Mouse (Mus musculus): Measurements from ENCODE around the gene Itga9. TPM values are rescaled to one million over a fixed set of nuclear protein-coding genes. Genes with fewer than 3 reads are reported as not detected.

Gene Itga9
- polyA plus RNA-seq (2015; fragmentation: Nextera tagmentation; extraction: Ambion mirVana): 5.9 and 6.2 TPM in 2 replicates

- Histone ChIP-seq H3K36me3 (ENCODE audit: control insufficient read depth, insufficient read depth) (no peaks in the 10 kb centered on the region), H3K9me3 (ENCODE audit: control insufficient read depth) (no peaks in the 10 kb centered on the region), H3K4me1 (replicated peaks; ENCODE audit: control insufficient read depth, insufficient read depth, low read length) (no peaks in the 10 kb centered on the region), H3K9ac (ENCODE audit: low read depth, low read length) (peak within 1 kb of the TSS; percentile 59), H3K4me3 (ENCODE audit: low read depth, low read length) (peak within 1 kb of the TSS; percentile 66), H3K4me2 (replicated peaks; ENCODE audit: low read depth) (peak within 1 kb of the TSS; percentile 85), H3K27ac (ENCODE audit: low read depth, low read length) (0 out of 2 replicates have a peak within 1 kb of the TSS, but pooled peaks have one; percentile 16), H3K27me3 (replicated peaks; ENCODE audit: control insufficient read depth, insufficient read depth, low read length) (0 out of 2 replicates have a peak, but pooled peaks cover 2% of the 10 kb centered on the region)
- peak; percentile 68 for ATAC-seq
- peak; percentile 80 for TF ChIP-seq CTCF (IDR thresholded peaks at IDR 0.05; ENCODE audit: low read depth)
- WGBS: 11% methylated on average over 42 of the region's 42 CpGs
Measured at GRCm38 (mm10) chr9:118606148-118606816, at the start of gene Itga9. TSS of gene Itga9 (plus strand) at chr9:118606690.

DNA sequence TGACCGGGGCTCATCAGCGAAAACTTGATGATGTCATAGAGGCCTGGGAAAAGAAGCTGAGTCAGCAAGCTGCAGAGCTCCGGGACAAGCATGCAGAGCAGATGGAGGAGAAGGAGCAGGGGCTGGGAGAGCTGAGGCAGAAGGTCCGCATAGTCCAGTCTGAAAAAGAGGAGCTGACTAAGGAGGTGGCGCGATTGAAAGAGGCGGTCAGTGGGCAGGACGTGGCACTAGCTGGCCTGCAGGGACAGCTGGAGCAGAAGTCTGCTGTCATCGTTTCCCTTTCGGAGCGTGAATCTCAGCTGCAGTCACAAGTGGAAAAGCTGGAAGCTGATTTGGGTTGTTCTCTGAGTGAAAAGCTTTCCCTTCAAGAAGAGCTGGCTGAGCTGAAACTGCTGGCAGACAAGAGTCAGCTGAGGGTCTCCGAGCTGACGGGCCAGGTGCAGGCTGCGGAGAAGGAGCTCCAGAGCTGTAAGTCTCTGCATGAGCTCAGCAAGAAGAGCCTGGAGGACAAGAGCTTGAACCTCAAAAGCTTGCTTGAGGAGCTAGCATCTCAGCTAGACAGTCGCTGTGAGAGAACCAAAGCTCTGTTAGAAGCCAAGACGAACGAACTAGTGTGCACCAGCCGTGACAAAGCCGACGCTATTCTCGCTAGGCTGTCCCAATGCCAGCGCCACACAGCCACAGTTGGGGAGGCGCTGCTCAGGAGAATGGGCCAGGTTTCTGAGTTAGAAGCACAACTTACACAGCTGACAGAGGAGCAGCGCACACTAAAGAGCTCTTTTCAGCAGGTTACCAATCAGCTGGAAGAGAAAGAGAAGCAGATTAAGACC lies 49.3 kb upstream of the Itga9 start:
- WGBS: 83% methylated on average over 24 of the region's 24 CpGs
- no peak for ATAC-seq
- no peaks in the 10 kb centered on the region for H3K4me1 ChIP-seq (replicated peaks; ENCODE audit: control insufficient read depth, insufficient read depth, low read length)
- TF ChIP-seq CTCF (IDR thresholded peaks at IDR 0.05; ENCODE audit: low read depth): no peak
- no peaks in the 10 kb centered on the region for H3K9me3 ChIP-seq (ENCODE audit: control insufficient read depth)
- H3K27ac ChIP-seq (ENCODE audit: low read depth, low read length): no peak overlapping the region
- H3K4me2 ChIP-seq (replicated peaks; ENCODE audit: low read depth): no peak overlapping the region
- H3K27me3 ChIP-seq (replicated peaks; ENCODE audit: control insufficient read depth, insufficient read depth, low read length): no peaks in the 10 kb centered on the region
- H3K9ac ChIP-seq (ENCODE audit: low read depth, low read length): no peak overlapping the region
- H3K4me3 ChIP-seq (ENCODE audit: low read depth, low read length): no peak overlapping the region
- H3K36me3 ChIP-seq (ENCODE audit: control insufficient read depth, insufficient read depth): peaks cover 92% of the 10 kb centered on the region

DNA sequence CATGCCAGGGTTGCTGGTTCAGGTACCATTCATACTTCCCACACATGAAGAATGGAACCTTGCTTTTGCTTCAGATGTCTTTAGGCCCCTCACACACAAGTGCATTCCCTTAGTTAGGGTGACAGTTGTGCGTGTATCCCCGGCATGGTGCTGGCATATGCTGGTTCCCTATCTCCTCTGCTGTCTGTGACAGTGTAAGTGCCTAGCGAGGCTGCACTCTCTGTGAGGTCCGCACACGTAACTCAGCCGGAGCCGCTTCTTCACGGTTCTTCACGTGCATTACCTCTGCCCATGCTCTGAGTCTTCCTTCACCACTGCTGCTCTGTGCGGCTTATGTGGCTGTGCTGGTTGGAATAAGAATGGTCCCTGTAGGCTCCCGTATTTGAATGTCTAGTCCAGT lies 43.1 kb upstream of the Itga9 start:
- H3K36me3 ChIP-seq (ENCODE audit: control insufficient read depth, insufficient read depth): peaks cover 97% of the 10 kb centered on the region
- no peak overlapping the region for H3K4me2 ChIP-seq (replicated peaks; ENCODE audit: low read depth)
- H3K27me3 ChIP-seq (replicated peaks; ENCODE audit: control insufficient read depth, insufficient read depth, low read length): no peaks in the 10 kb centered on the region
- no peak overlapping the region for H3K9ac ChIP-seq (ENCODE audit: low read depth, low read length)
- no peaks in the 10 kb centered on the region for H3K9me3 ChIP-seq (ENCODE audit: control insufficient read depth)
- H3K27ac ChIP-seq (ENCODE audit: low read depth, low read length): no peak overlapping the region
- ATAC-seq: no peak
- WGBS: 92% methylated on average over 11 of the region's 11 CpGs
- H3K4me1 ChIP-seq (replicated peaks; ENCODE audit: control insufficient read depth, insufficient read depth, low read length): no peaks in the 10 kb centered on the region
- no peak overlapping the region for H3K4me3 ChIP-seq (ENCODE audit: low read depth, low read length)
- TF ChIP-seq CTCF (IDR thresholded peaks at IDR 0.05; ENCODE audit: low read depth): no peak

- no peak overlapping the region for H3K27ac ChIP-seq (ENCODE audit: low read depth, low read length)
- no peaks in the 10 kb centered on the region for H3K9me3 ChIP-seq (ENCODE audit: control insufficient read depth)
- no peaks in the 10 kb centered on the region for H3K4me1 ChIP-seq (replicated peaks; ENCODE audit: control insufficient read depth, insufficient read depth, low read length)
- peaks cover 93% of the 10 kb centered on the region for H3K36me3 ChIP-seq (ENCODE audit: control insufficient read depth, insufficient read depth)
- H3K4me3 ChIP-seq (ENCODE audit: low read depth, low read length): no peak overlapping the region
- 88% methylated on average over 7 of the region's 7 CpGs for WGBS
- TF ChIP-seq CTCF (IDR thresholded peaks at IDR 0.05; ENCODE audit: low read depth): no peak
- no peak overlapping the region for H3K4me2 ChIP-seq (replicated peaks; ENCODE audit: low read depth)
- H3K27me3 ChIP-seq (replicated peaks; ENCODE audit: control insufficient read depth, insufficient read depth, low read length): no peaks in the 10 kb centered on the region
- ATAC-seq: no peak
- no peak overlapping the region for H3K9ac ChIP-seq (ENCODE audit: low read depth, low read length)
Measured at GRCm38 (mm10) chr9:118563866-118564265, 42.6 kb upstream of the Itga9 start.

GRCm38 (mm10) chr9:118564696-118565095 lies 41.8 kb upstream of the Itga9 start:
- H3K4me1 ChIP-seq (replicated peaks; ENCODE audit: control insufficient read depth, insufficient read depth, low read length): no peaks in the 10 kb centered on the region
- no peak overlapping the region for H3K4me3 ChIP-seq (ENCODE audit: low read depth, low read length)
- no peak overlapping the region for H3K4me2 ChIP-seq (replicated peaks; ENCODE audit: low read depth)
- H3K9ac ChIP-seq (ENCODE audit: low read depth, low read length): no peak overlapping the region
- H3K27ac ChIP-seq (ENCODE audit: low read depth, low read length): no peak overlapping the region
- H3K9me3 ChIP-seq (ENCODE audit: control insufficient read depth): no peaks in the 10 kb centered on the region
- TF ChIP-seq CTCF (IDR thresholded peaks at IDR 0.05; ENCODE audit: low read depth): no peak
- 93% methylated on average over 16 of the region's 16 CpGs for WGBS
- no peaks in the 10 kb centered on the region for H3K27me3 ChIP-seq (replicated peaks; ENCODE audit: control insufficient read depth, insufficient read depth, low read length)
- peaks cover 93% of the 10 kb centered on the region for H3K36me3 ChIP-seq (ENCODE audit: control insufficient read depth, insufficient read depth)
- no peak for ATAC-seq

DNA sequence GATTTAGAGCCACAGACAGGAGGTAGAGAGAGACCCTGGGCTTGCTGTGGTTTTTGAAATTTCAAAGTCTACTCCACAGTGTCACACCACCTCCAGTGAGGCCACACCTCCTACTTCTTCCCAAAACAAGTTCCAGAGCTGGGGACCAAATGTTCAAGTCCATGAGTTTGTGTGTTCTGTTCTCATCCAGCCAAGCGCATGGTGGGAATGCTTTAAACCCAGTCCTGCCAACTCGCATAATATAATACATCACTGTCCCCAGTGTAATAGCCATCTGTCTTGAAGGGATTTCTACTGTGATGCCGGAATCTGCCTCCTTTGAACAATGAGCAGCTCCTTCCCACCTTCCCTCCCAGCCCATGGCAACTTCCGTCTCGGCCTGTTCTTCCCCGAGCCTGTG lies 37.2 kb upstream of the Itga9 start:
- no peak for ATAC-seq
- H3K27ac ChIP-seq (ENCODE audit: low read depth, low read length): no peak overlapping the region
- H3K9ac ChIP-seq (ENCODE audit: low read depth, low read length): no peak overlapping the region
- no peak for TF ChIP-seq CTCF (IDR thresholded peaks at IDR 0.05; ENCODE audit: low read depth)
- 88% methylated on average over 6 of the region's 6 CpGs for WGBS
- no peaks in the 10 kb centered on the region for H3K27me3 ChIP-seq (replicated peaks; ENCODE audit: control insufficient read depth, insufficient read depth, low read length)
- H3K4me2 ChIP-seq (replicated peaks; ENCODE audit: low read depth): no peak overlapping the region
- H3K9me3 ChIP-seq (ENCODE audit: control insufficient read depth): no peaks in the 10 kb centered on the region
- no peak overlapping the region for H3K4me3 ChIP-seq (ENCODE audit: low read depth, low read length)
- H3K36me3 ChIP-seq (ENCODE audit: control insufficient read depth, insufficient read depth): peaks cover 89% of the 10 kb centered on the region
- H3K4me1 ChIP-seq (replicated peaks; ENCODE audit: control insufficient read depth, insufficient read depth, low read length): no peaks in the 10 kb centered on the region
